Mouse (Mus musculus) frontal cortex, adult 2 months (tissue): ENCODE data around the gene Mvb12b. TPM values are rescaled to one million over a fixed set of nuclear protein-coding genes. Genes with fewer than 3 reads are reported as not detected.
"Not testable (repeated sequence)": the region's sequence is repeated elsewhere in the genome, so short reads cannot be mapped to it uniquely, and the experiment has no call there.

Experiments
- DNase-seq, 2 experiments: peaks; one replicate each; pipeline ENCODE4 v3.0.0; 2022; ENCODE audit warnings: low spot score in 1 of 2; ENCODE audit errors: extremely low spot score in 1 of 2
- polyA plus RNA-seq: library from polyadenylated mRNA; depleted of rRNA; stranded (reverse); fragments of >200 nt; gene quantifications from 2 replicates; pipeline ENCODE4 v1.2.3, GENCODE M21; 2012; rRNA removed

The Mvb12b gene
- polyA plus RNA-seq: 77.2 and 78.7 TPM in 2 replicates

GRCm38 (mm10) chr2:33887328-33888099 is at the start of gene Mvb12b:
TSS of gene Mvb12b (minus strand) at chr2:33887946.
- DNase-seq: peak in 1 of 2 experiments; percentile 52

- peak; percentile 6 to 77 for DNase-seq
These were observed 48.0 kb upstream of the Mvb12b start for GRCm38 (mm10) chr2:33935756-33936155.

GRCm38 (mm10) chr2:33933606-33934510 is 46.1 kb upstream of the Mvb12b start:
- no peak for DNase-seq

- DNase-seq: no peak
These were observed 43.4 kb upstream of the Mvb12b start for GRCm38 (mm10) chr2:33931161-33931560.

- DNase-seq: no peak
These were observed 37.5 kb upstream of the Mvb12b start for GRCm38 (mm10) chr2:33925288-33925687.

GRCm38 (mm10) chr2:33923482-33923881 is 35.7 kb upstream of the Mvb12b start:
- no peak for DNase-seq

- DNase-seq: no peak
These were observed 34.7 kb upstream of the Mvb12b start for GRCm38 (mm10) chr2:33922466-33922865.

- no peak for DNase-seq
These were observed 32.3 kb upstream of the Mvb12b start for GRCm38 (mm10) chr2:33919934-33920615.

- no peak for DNase-seq
These were observed 31.1 kb upstream of the Mvb12b start for GRCm38 (mm10) chr2:33918824-33919223.

GRCm38 (mm10) chr2:33918318-33918717 is 30.6 kb upstream of the Mvb12b start:
- DNase-seq: peak in 1 of 2 experiments; percentile 19

- peak in 1 of 2 experiments; percentile 28 for DNase-seq
These were observed 28.9 kb upstream of the Mvb12b start for GRCm38 (mm10) chr2:33916603-33917002.

GRCm38 (mm10) chr2:33914998-33915397 is 27.3 kb upstream of the Mvb12b start:
- no peak for DNase-seq

- no peak for DNase-seq
These were observed 26.6 kb upstream of the Mvb12b start for GRCm38 (mm10) chr2:33914334-33914733.

- not testable (repeated sequence) for DNase-seq
These were observed 25.9 kb upstream of the Mvb12b start for GRCm38 (mm10) chr2:33913598-33913997.

- DNase-seq: no peak
These were observed 25.0 kb upstream of the Mvb12b start for GRCm38 (mm10) chr2:33912741-33913140.

GRCm38 (mm10) chr2:33908374-33908773 is 20.6 kb upstream of the Mvb12b start:
- DNase-seq: peak in 1 of 2 experiments; percentile 34

- DNase-seq: no peak
These were observed 19.4 kb upstream of the Mvb12b start for GRCm38 (mm10) chr2:33907174-33907573.

- DNase-seq: no peak
These were observed 8.1 kb upstream of the Mvb12b start for GRCm38 (mm10) chr2:33895829-33896228.

GRCm38 (mm10) chr2:33893151-33893550 is 5.4 kb upstream of the Mvb12b start:
- no peak for DNase-seq

- DNase-seq: peak in 1 of 2 experiments; percentile 65
These were observed 4.6 kb upstream of the Mvb12b start for GRCm38 (mm10) chr2:33892354-33892753.

- DNase-seq: peak in 1 of 2 experiments; percentile 36
These were observed 297 bp upstream of the Mvb12b start for GRCm38 (mm10) chr2:33888100-33888385.
